Mouse (Mus musculus) kidney, adult 8-10 months (tissue): ENCODE measurements around the gene Tff2.
A peak's percentile ranks its signal among the peaks of the same experiment; 100 is the strongest.

Experiments
- DNase-seq, 2 experiments: peaks; one replicate each; pipeline ENCODE4 v3.0.0; 2022

The Tff2 gene

GRCm38 (mm10) chr17:31136291-31136690, 7.8 kb downstream of the Tff2 start:
- DNase-seq, result no peak

- DNase-seq, result no peak
These were observed 9.2 kb downstream of the Tff2 start for GRCm38 (mm10) chr17:31134913-31135312.

GRCm38 (mm10) chr17:31133776-31134175, 10.3 kb downstream of the Tff2 start:
- DNase-seq, result no peak

- DNase-seq, result no peak
These were observed 12.7 kb downstream of the Tff2 start for GRCm38 (mm10) chr17:31131269-31131821.

- DNase-seq, result no peak
These were observed 14.6 kb downstream of the Tff2 start, which contains the start of gene Tff3 for GRCm38 (mm10) chr17:31129452-31129851. Gene Tff3 (minus strand): TSS chr17:31129646.

GRCm38 (mm10) chr17:31128708-31129318, 15.3 kb downstream of the Tff2 start:
- no peak for DNase-seq

GRCm38 (mm10) chr17:31125548-31126266, 18.4 kb downstream of the Tff2 start:
- DNase-seq, result no peak

- DNase-seq, result peak in 1 of 2 experiments; percentile 23
These were observed 22.1 kb downstream of the Tff2 start for GRCm38 (mm10) chr17:31121975-31122374.

GRCm38 (mm10) chr17:31119429-31119828, 24.7 kb downstream of the Tff2 start:
- DNase-seq, result peak; percentile 27 to 75

GRCm38 (mm10) chr17:31117946-31118345, 26.1 kb downstream of the Tff2 start:
- no peak for DNase-seq

- no peak for DNase-seq
These were observed 28.0 kb downstream of the Tff2 start for GRCm38 (mm10) chr17:31116063-31116462.

GRCm38 (mm10) chr17:31113191-31113856, 30.8 kb downstream of the Tff2 start:
- DNase-seq, result no peak

- no peak for DNase-seq
These were observed 35.7 kb downstream of the Tff2 start for GRCm38 (mm10) chr17:31108388-31108787.

GRCm38 (mm10) chr17:31103823-31104222, 40.3 kb downstream of the Tff2 start:
- no peak for DNase-seq

GRCm38 (mm10) chr17:31103007-31103570, 41.0 kb downstream of the Tff2 start:
- DNase-seq, result no peak

- no peak for DNase-seq
These were observed 45.3 kb downstream of the Tff2 start for GRCm38 (mm10) chr17:31098788-31099187.

GRCm38 (mm10) chr17:31096893-31097292, 47.2 kb downstream of the Tff2 start:
- DNase-seq, result no peak

GRCm38 (mm10) chr17:31095570-31095969, 48.5 kb downstream of the Tff2 start:
- no peak for DNase-seq

GRCm38 (mm10) chr17:31094781-31095180, 49.3 kb downstream of the Tff2 start:
- no peak for DNase-seq
